Mouse (Mus musculus) G1E (cell line): ENCODE measurements around the gene Prkaca.

Experiments used
- CTCF ChIP-seq: IDR thresholded peaks from 2 replicates; pipeline ENCODE4 v1.5.1; 2012; ENCODE audit warnings: low read depth, low read length, inconsistent platforms, mixed read lengths
- GATA1 ChIP-seq: IDR thresholded peaks from 2 replicates; pipeline ENCODE4 v1.6.1; 2012; ENCODE audit warnings: borderline replicate concordance, low read length, inconsistent platforms, mixed read lengths
- GATA2 ChIP-seq: IDR thresholded peaks from 2 replicates; pipeline ENCODE4 v1.6.1; 2012; ENCODE audit warnings: low read depth, low read length, inconsistent platforms, borderline replicate concordance
- TAL1 ChIP-seq: conservative IDR thresholded peaks from 2 replicates; pipeline ENCODE4 v1.6.1; 2012; ENCODE audit warnings: low read depth, low read length, inconsistent platforms, mixed read lengths

DNA sequence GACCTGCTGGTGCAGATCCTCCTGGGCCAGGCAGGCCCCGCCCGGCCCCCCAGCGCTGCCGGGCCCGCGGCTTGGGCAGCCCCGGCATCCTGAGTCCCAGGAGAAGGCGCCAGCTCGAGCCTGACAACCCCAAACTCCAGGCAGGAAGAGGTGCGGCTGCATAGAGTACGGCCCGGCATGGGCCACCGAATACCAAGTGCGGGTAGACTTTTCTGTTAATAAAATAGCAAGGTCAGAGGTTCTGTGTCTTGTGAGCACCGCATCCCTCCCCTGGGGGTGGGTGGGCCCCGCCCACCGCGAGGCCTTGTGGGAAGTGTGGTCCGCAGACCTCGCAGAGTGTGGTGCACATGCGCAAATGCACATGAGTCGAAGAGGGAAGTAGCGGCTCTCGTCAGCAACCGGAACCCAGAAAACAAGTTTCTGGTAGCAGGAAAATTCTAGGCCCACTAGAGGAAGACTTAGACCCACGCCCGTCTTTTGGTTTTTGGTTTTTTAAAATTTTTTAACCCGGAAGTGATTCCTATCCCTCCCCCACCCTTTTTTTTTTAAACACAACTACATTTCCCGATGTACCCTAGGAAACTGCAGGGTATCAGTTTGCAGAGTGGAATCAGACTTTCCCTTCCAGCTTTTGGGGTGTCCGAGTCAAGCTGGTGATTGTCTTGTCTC, 31.9 kb downstream of the Prkaca start:
- TF ChIP-seq GATA1 (no peak), CTCF (no peak), TAL1 (no peak), GATA2 (no peak)
